Mouse (Mus musculus): ENCODE measurements around the gene Mob3b. TPM values are rescaled to one million over a fixed set of nuclear protein-coding genes. Genes with fewer than 3 reads are reported as not detected.

The Mob3b gene
- polyA plus RNA-seq, 1 experiment from 2014 or later: 1.3 TPM

GRCm38 (mm10) chr4:34981301-34982172 lies 175.7 kb downstream of the Mob3b start:
- no peak overlapping the region for H3K4me2 ChIP-seq (ENCODE audit: low read depth, low read length)
- H3K9me3 ChIP-seq (ENCODE audit: control insufficient read depth, low read length): no peaks in the 10 kb centered on the region
- H3K27ac ChIP-seq (ENCODE audit: low read depth, low read length): no peak overlapping the region
- no peak overlapping the region for H3K4me3 ChIP-seq (ENCODE audit: low read depth, low read length)
- peak; percentile 34; the same call in 1 of the 2 replicates for ATAC-seq (ENCODE audit: low read depth)
- 53% methylated on average over 8 of the region's 8 CpGs for WGBS
- no peak overlapping the region for H3K9ac ChIP-seq (replicated peaks; ENCODE audit: low read depth, low read length)
- no peaks in the 10 kb centered on the region for H3K36me3 ChIP-seq (ENCODE audit: control insufficient read depth, insufficient read depth, low read length)
- no peaks in the 10 kb centered on the region for H3K27me3 ChIP-seq (ENCODE audit: control insufficient read depth, insufficient read depth, low read length)
- H3K4me1 ChIP-seq (ENCODE audit: control insufficient read depth, insufficient read depth, low read length): no peaks in the 10 kb centered on the region

- Histone ChIP-seq H3K27me3 (ENCODE audit: control insufficient read depth, insufficient read depth, low read length) (no peaks in the 10 kb centered on the region), H3K27ac (ENCODE audit: low read depth, low read length) (no peak overlapping the region), H3K4me2 (ENCODE audit: low read depth, low read length) (no peak overlapping the region), H3K4me1 (ENCODE audit: control insufficient read depth, insufficient read depth, low read length) (no peaks in the 10 kb centered on the region), H3K36me3 (ENCODE audit: control insufficient read depth, insufficient read depth, low read length) (no peaks in the 10 kb centered on the region), H3K4me3 (ENCODE audit: low read depth, low read length) (no peak overlapping the region), H3K9me3 (ENCODE audit: control insufficient read depth, low read length) (no peaks in the 10 kb centered on the region), H3K9ac (replicated peaks; ENCODE audit: low read depth, low read length) (no peak overlapping the region)
- ATAC-seq (ENCODE audit: low read depth): peak; percentile 44; the same call in 1 of the 2 replicates
- 27% methylated on average over 8 of the region's 8 CpGs for WGBS
Measured at GRCm38 (mm10) chr4:34980461-34981039, 176.7 kb downstream of the Mob3b start.

GRCm38 (mm10) chr4:34976916-34977702 lies 180.2 kb downstream of the Mob3b start:
- H3K27ac ChIP-seq (ENCODE audit: low read depth, low read length): no peak overlapping the region
- no peaks in the 10 kb centered on the region for H3K4me1 ChIP-seq (ENCODE audit: control insufficient read depth, insufficient read depth, low read length)
- WGBS: 92% methylated on average over 4 of the region's 4 CpGs
- H3K36me3 ChIP-seq (ENCODE audit: control insufficient read depth, insufficient read depth, low read length): no peaks in the 10 kb centered on the region
- H3K9me3 ChIP-seq (ENCODE audit: control insufficient read depth, low read length): no peaks in the 10 kb centered on the region
- no peak overlapping the region for H3K4me2 ChIP-seq (ENCODE audit: low read depth, low read length)
- H3K9ac ChIP-seq (replicated peaks; ENCODE audit: low read depth, low read length): no peak overlapping the region
- H3K4me3 ChIP-seq (ENCODE audit: low read depth, low read length): no peak overlapping the region
- H3K27me3 ChIP-seq (ENCODE audit: control insufficient read depth, insufficient read depth, low read length): no peaks in the 10 kb centered on the region
- ATAC-seq (ENCODE audit: low read depth): no peak

GRCm38 (mm10) chr4:34976331-34976778 lies 180.9 kb downstream of the Mob3b start:
- no peak overlapping the region for H3K4me3 ChIP-seq (ENCODE audit: low read depth, low read length)
- 89% methylated on average over 13 of the region's 13 CpGs for WGBS
- H3K36me3 ChIP-seq (ENCODE audit: control insufficient read depth, insufficient read depth, low read length): no peaks in the 10 kb centered on the region
- no peaks in the 10 kb centered on the region for H3K27me3 ChIP-seq (ENCODE audit: control insufficient read depth, insufficient read depth, low read length)
- H3K9ac ChIP-seq (replicated peaks; ENCODE audit: low read depth, low read length): no peak overlapping the region
- H3K4me2 ChIP-seq (ENCODE audit: low read depth, low read length): no peak overlapping the region
- no peaks in the 10 kb centered on the region for H3K9me3 ChIP-seq (ENCODE audit: control insufficient read depth, low read length)
- no peak for ATAC-seq (ENCODE audit: low read depth)
- H3K27ac ChIP-seq (ENCODE audit: low read depth, low read length): no peak overlapping the region
- H3K4me1 ChIP-seq (ENCODE audit: control insufficient read depth, insufficient read depth, low read length): no peaks in the 10 kb centered on the region

- no peaks in the 10 kb centered on the region for H3K4me1 ChIP-seq (ENCODE audit: control insufficient read depth, insufficient read depth, low read length)
- 89% methylated on average over 5 of the region's 5 CpGs for whole genome bisulfite sequencing
- H3K9me3 ChIP-seq (ENCODE audit: control insufficient read depth, low read length): no peaks in the 10 kb centered on the region
- H3K9ac ChIP-seq (replicated peaks; ENCODE audit: low read depth, low read length): no peak overlapping the region
- H3K4me3 ChIP-seq (ENCODE audit: low read depth, low read length): no peak overlapping the region
- no peak for ATAC-seq (ENCODE audit: low read depth)
- H3K27ac ChIP-seq (ENCODE audit: low read depth, low read length): no peak overlapping the region
- H3K27me3 ChIP-seq (ENCODE audit: control insufficient read depth, insufficient read depth, low read length): no peaks in the 10 kb centered on the region
- no peaks in the 10 kb centered on the region for H3K36me3 ChIP-seq (ENCODE audit: control insufficient read depth, insufficient read depth, low read length)
- H3K4me2 ChIP-seq (ENCODE audit: low read depth, low read length): no peak overlapping the region
Measured at GRCm38 (mm10) chr4:34974795-34975194, 182.5 kb downstream of the Mob3b start.

GRCm38 (mm10) chr4:34967541-34967940 lies 189.7 kb downstream of the Mob3b start:
- ATAC-seq (ENCODE audit: low read depth): no peak
- H3K9me3 ChIP-seq (ENCODE audit: control insufficient read depth, low read length): no peaks in the 10 kb centered on the region
- no peak overlapping the region for H3K27ac ChIP-seq (ENCODE audit: low read depth, low read length)
- 85% methylated on average over 6 of the region's 6 CpGs for WGBS
- no peaks in the 10 kb centered on the region for H3K4me1 ChIP-seq (ENCODE audit: control insufficient read depth, insufficient read depth, low read length)
- H3K9ac ChIP-seq (replicated peaks; ENCODE audit: low read depth, low read length): no peak overlapping the region
- H3K36me3 ChIP-seq (ENCODE audit: control insufficient read depth, insufficient read depth, low read length): no peaks in the 10 kb centered on the region
- no peaks in the 10 kb centered on the region for H3K27me3 ChIP-seq (ENCODE audit: control insufficient read depth, insufficient read depth, low read length)
- no peak overlapping the region for H3K4me3 ChIP-seq (ENCODE audit: low read depth, low read length)
- no peak overlapping the region for H3K4me2 ChIP-seq (ENCODE audit: low read depth, low read length)

GRCm38 (mm10) chr4:34966336-34966957 lies 190.8 kb downstream of the Mob3b start:
- Histone ChIP-seq H3K4me3 (ENCODE audit: low read depth, low read length) (no peak overlapping the region), H3K36me3 (ENCODE audit: control insufficient read depth, insufficient read depth, low read length) (no peaks in the 10 kb centered on the region), H3K9me3 (ENCODE audit: control insufficient read depth, low read length) (no peaks in the 10 kb centered on the region), H3K27me3 (ENCODE audit: control insufficient read depth, insufficient read depth, low read length) (no peaks in the 10 kb centered on the region), H3K4me2 (ENCODE audit: low read depth, low read length) (no peak overlapping the region), H3K27ac (ENCODE audit: low read depth, low read length) (no peak overlapping the region), H3K9ac (replicated peaks; ENCODE audit: low read depth, low read length) (no peak overlapping the region), H3K4me1 (ENCODE audit: control insufficient read depth, insufficient read depth, low read length) (no peaks in the 10 kb centered on the region)
- 47% methylated on average over 8 of the region's 8 CpGs for WGBS
- ATAC-seq (ENCODE audit: low read depth): no peak

GRCm38 (mm10) chr4:34964906-34965305 lies 192.4 kb downstream of the Mob3b start:
- Histone ChIP-seq H3K4me3 (ENCODE audit: low read depth, low read length) (no peak overlapping the region), H3K36me3 (ENCODE audit: control insufficient read depth, insufficient read depth, low read length) (no peaks in the 10 kb centered on the region), H3K9me3 (ENCODE audit: control insufficient read depth, low read length) (no peaks in the 10 kb centered on the region), H3K4me2 (ENCODE audit: low read depth, low read length) (no peak overlapping the region), H3K27ac (ENCODE audit: low read depth, low read length) (no peak overlapping the region), H3K27me3 (ENCODE audit: control insufficient read depth, insufficient read depth, low read length) (no peaks in the 10 kb centered on the region), H3K9ac (replicated peaks; ENCODE audit: low read depth, low read length) (no peak overlapping the region), H3K4me1 (ENCODE audit: control insufficient read depth, insufficient read depth, low read length) (no peaks in the 10 kb centered on the region)
- 69% methylated on average over 10 of the region's 10 CpGs for WGBS
- ATAC-seq (ENCODE audit: low read depth): no peak

Data from neural tube, embryonic 14.5 days (tissue).